Mouse (Mus musculus): ENCODE data around the gene Ccr7.

Ccr7 gene

DNA sequence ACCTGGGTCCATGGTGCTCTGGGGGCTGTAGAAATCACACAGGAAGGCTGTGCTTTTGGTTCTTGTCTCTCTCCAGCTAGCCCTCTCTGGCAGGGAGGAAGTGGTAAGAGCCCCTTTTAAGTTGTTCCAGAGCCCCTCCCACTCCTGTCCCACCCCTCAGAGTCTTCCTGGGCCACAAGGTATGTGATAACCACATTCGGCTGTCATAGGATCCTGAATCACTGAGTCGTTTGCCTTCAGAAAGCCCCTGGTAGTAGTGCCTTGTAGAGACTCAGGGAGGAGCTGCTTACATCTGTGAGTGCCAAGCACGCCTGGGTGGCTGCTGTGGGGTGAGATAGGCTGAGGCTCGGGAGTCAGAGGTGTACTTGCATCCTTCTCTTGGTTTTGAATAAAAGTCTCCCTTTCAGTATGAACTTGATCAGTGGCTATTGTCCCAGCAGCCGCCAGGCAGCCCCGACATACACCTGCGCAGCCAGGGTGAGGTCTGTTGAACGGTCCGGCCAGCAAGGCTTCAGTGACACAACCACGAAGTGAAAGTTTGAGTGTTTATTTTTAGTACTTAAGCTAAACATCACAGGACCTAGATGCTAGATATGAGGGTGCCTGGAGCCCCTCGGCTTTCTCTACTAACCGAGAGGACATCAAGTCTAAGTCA lies at the start of gene Ccr7:
Gene Ccr7, minus strand, starts transcription at position 91 of the 655 bp plus-strand sequence.
- DNase-seq = no peak

DNA sequence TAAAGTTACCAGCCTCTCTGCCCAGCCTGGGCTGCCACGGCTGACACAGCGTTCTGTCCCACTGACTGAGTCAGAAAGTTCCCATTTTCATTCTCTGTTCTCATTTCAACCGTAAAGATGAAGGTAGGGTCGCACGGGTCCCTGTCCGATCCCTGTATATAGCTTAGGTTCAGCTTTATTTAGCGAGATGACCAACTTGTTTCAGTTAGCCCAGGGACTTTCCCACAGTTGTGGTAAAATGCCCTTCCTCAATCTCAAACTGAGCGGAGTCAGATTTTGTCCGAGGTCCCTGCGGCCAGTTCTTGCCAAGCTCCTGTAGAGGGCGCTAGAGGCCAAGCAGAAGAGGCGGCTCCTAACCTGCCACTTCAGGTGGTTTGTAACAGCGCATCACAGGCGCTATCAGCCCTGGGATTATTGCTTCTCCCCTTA lies 34.3 kb upstream of the Ccr7 start:
- DNase-seq = peak; percentile 49

DNA sequence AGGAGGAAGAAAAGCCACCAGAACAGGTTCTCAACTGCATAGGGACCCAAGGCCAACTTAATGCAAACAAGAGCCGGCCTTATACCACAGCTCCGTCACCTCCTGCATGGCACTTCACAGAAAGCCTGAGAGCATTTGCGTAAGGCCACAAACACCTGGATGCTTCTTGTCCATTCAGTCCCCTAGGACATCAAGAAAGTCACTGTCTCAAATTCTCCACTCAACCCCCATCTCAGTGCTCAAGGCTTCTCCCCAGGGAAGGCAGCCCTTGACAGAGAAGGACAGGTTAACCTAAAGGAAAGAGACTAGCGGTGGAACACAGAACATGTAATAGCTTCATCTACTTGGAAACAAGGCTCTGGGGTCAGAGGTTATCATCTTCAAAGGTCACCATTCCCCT lies 32.5 kb upstream of the Ccr7 start:
- no peak for DNase-seq

DNA sequence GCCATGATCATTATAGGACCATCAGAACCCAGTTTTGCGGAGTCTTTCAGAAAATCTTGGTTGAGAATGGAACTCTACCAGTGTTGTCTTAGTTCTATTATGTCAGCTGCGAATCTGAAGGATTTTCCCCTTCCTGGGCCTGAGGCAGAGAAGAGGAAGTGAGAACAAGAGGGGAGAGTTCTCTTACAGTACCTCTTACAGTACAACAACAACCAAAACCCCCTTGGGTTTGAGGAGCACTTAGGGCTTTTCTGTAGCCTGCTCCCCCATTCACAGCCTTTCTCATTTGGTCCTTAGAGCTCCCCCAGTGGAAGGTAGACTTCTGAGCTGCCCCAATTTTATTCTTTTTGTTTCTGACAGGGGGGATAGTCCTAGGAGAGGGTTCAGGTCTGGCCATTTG lies 32.0 kb upstream of the Ccr7 start:
- DNase-seq = no peak

DNA sequence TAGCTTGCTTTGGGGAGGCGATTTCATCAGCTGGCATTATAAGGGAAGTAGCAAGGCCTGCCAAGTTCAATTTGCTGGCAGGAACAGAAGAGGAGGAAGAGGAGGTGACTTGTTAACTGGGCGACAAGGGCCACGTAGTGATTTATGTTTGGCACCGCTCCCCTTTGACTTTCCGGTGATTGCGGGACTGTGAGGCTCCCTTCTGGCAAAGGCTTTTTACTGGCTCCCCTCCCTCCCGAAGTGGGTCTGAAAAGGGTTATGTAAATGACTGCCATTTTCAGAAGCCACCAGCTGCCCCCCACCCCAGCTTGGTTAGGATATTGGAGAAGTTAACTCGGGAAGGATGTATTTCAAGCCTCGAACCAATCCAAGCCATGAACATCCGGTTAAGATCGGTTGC lies 27.7 kb upstream of the Ccr7 start:
- no peak for DNase-seq

DNA sequence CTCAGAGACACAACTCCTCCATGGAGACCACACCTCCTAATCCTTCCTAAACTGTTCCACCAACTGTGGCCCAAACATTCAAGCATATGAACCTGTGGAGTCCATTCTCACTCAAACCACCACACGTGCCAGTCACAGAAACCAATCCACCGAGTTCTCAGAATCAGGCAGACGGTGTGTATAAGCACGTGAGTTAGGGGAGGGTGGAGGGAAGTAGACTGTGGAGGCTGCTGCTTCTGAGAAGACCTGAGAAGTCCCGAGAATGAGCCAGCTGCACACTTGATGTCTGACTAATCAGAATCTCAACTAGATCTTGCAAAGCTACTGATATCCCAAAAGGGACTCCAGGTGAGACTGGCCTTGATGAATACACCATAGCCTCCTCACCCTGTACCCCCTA lies 25.2 kb upstream of the Ccr7 start:
- DNase-seq = no peak

DNA sequence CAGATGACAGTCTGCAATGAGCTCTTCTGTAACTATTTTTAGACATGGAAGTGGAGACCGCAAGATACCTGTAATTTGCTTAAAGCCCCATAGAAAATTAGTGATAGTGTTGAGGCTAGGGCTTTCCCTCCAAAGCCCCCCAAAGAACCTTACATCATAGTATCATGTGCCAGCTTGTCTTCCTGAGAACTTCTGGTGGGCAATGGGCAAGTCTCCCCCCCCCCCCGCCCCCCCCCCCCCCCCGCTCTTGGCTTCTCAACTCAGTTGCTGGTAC lies 23.0 kb upstream of the Ccr7 start:
- no peak for DNase-seq

DNA sequence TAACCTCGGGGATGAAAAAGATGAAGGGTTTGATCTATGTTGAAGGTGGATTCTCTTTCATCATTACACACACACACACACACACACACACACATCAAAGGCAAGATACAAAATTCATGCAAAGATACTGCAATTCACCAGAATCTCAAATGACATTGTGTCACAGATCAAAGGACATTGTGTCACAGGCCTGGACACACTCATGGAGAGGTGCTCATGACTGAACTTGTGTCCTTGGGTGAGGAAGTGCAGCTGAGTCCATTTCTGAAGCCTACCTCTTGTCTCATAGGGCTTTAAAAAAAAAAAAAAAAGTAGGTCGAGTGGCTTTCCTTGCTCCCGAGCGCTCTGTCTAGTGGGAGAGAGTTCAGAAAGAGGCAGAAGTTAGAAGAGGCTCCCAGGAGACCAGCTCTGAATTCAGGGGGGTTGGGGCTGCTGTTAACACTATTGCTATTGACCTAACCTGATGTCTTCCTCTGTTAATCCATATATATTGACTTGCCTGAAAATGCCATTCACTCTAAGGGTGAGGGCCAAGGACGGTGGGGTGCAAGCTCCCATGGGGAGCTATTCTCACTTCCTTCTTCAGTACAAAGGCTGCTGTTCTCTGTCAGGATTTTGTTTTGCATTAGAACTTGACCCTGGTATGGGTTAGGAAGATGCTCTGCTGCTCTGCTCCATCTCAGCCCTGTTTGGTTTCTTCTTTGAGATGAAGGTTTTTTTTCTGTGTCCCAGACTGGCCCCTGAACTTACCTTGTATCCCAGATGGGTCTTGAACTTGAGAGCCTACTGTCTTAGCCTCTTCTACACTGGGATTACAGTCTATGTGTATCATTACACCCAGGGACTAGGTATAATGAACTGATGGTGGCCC lies 22.4 kb upstream of the Ccr7 start:
- DNase-seq = no peak

DNA sequence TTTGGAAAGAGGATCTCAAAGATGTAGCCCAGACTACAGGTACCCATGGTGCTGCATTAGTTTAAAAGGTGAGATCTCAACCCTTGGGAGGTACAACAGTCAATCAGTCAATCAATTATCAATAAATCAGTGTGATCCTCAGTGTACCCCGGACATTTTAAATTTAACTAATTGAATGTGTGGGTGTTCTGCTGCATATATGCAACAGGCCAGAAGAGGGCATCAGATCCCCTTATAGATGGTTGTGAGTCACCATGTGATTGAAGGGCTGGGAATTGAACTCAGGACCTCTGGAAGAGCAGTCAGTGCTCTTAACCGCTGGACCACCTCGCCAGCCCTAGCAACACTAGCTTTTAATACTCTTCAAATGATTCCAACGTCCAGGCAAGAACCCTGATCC lies 17.1 kb upstream of the Ccr7 start:
- DNase-seq = no peak

DNA sequence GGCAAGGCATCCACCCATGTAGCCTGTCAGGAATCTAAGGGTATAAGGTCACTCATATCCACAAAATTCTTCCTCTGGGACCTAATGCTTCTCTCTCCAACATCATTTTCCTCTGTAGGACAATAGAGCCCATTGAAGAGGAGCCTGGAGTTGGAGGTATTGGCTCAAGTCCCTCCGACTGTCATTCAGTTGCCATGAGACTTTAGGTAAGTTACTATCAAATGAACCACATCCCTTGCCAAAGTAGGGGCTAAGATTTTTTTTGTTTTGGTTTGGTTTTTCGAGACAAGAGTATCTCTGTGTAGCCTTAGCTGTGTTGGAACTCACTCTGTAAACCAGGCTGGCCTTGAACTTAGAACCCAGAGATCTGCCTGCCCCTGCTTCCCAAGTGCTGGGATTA lies 16.6 kb upstream of the Ccr7 start:
- no peak for DNase-seq

DNA sequence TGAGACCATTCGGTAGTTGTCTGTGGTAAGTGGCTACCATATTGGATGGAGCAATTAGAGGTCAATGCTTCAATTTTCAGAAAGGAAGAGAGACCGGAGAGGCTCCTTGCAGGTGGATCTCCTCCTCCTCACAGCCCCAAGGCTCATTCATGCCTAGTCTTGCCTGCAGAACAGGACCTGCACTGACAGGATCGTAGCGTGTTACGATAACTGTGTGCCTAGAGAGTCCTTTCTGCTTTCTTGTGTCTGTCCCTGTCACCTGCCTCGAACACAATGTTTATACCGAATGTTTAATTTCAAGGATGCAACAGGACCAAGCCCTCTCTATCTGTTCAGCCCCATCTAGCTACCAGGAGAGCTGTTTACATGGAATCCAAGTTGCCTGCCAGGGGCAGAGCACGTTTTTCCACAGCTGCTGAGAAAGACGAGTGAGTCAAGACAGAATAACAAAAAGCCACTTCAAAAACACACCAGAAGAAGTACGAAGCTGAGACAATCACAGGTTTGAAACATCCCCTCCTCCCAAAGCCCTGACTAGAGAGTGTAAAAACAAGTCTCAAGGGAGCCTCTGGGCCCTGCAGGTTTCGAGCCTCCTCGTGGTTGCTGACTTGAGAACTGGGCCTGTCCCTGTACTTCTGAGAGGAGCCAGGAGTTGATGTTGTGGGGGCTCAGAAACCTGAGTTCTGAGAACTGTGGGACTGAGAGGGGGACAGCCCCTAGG lies 15.8 kb upstream of the Ccr7 start:
- no peak for DNase-seq

DNA sequence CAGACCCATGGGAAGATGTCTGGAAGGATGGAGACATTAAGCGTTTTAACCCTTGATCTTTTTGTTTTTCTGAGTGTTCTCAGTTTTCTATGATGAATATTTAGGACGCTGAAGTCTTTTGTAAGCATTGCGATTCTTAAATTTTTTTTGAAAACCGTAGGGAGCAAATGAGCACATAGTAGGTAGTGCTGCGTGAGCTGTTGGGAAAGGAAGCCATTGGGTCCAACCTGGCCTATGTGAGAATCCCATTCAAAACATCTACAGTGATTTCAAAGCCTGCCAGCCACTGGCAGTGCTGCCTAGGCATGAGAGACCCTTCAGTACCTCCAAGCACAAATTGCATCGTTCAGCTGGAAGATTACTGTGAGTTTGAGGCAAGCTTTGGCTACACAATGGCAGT lies 15.1 kb upstream of the Ccr7 start:
- DNase-seq = no peak

DNA sequence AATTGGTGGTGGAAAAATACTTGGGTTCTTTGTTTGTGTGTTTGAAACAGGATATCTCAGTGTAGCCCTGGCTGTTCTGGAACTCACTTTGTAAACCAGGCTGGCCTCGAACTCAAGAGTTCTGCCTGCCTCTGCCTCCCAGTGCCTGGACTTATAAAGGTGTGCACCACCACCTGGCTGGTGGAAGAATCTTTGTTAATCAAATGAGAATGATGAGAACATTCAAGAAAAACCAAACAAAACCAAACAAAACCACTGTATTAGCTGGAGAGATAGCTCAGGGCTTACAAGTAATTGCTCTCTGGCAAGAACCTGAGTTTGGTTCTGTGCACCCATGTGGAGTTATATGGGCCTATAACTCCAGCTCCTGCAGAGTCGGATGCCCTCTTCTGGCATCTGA lies 14.6 kb upstream of the Ccr7 start:
- no peak for DNase-seq

DNA sequence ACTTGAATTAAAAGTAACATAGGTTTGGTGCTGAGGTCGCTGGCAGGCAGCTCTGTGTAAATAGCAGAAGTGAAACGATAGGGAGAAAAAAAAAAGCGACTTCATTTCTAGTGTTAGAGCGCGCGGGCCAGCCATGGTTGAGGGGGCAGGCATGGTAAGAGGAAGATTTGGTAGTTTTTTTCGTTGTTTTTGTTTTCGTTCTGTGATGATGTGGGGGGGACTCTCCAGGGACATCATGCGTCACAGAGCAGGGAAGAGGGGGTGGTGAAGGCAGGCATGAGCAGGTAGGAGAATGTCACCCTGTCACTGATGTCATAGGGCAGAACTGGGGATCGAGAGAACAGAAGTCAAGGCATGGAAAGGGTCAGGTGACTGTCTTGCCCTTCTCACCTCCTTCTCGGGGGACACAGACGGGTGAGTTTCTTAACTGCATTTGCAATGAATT lies 13.2 kb upstream of the Ccr7 start:
- no peak for DNase-seq

DNA sequence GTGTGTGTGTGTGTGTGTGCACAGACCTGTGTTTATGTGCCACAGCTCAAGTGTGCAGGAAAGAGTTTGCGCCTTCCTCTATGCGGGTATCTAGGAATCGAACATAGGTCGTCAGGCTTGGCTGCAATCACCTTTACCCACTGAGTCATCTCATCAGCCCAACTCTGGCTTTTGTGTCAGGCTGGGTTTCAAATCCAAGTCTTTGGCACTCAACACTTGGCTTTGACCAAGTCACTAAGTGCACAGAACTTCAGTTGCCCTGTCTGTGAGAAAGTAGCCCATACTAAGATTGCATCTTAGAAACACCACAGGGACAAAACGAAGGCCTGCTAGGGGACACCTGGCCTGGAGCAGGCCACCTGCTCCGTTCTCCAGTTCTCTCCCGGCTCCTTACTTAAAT lies 12.7 kb upstream of the Ccr7 start:
- DNase-seq = no peak

DNA sequence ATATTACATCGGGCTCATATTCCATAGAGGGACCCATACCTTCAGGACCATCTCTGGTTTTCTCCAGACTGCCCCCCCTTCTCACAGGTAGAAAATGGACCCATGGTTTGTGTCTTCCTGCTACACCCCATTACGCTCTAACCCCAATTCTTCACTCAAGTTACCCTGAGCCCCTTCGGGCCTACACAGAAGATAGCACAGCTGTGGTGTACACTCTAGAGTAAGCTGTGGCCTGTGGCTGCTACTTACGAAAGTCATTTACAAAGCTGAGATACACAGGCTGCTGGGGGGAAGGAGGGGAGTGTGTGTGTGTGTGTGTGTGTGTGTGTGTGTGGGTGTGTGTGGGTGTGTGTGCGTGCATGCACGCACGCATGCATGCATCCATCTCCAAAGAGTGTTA lies 11.4 kb upstream of the Ccr7 start:
- DNase-seq = no peak

DNA sequence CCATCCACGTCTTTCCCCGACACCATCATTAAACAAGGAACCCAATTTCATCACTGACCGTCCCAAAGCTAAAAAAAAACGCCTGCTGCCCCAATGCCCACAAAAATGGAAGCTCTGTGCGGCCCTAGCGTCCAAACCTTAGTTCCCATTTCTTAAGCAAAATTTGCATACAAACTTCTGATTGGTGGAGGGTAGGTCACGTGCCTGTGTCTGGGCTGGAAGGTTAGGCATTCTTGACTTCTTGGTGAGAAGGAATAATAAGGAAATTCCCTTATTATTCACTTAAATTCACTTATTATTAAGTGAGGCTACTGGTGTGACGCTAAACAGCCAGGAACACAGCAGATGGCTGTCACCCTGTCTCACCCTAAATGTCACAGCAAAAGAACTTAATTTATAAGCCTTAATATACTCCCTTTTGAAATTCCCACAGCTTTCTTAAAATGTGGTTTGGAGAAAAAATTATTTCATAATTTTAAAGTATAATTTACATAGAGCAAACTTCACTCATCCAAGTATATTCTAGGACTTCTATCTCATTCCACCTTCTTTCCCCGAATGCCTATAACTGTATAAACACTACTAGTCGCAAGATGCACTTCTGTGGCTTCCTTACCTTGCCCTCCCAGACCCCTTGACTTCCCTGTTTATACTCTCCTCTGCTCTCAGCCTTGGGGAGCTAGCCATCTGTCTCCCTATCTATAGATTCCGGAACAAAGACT lies 10.3 kb upstream of the Ccr7 start:
- no peak for DNase-seq

DNA sequence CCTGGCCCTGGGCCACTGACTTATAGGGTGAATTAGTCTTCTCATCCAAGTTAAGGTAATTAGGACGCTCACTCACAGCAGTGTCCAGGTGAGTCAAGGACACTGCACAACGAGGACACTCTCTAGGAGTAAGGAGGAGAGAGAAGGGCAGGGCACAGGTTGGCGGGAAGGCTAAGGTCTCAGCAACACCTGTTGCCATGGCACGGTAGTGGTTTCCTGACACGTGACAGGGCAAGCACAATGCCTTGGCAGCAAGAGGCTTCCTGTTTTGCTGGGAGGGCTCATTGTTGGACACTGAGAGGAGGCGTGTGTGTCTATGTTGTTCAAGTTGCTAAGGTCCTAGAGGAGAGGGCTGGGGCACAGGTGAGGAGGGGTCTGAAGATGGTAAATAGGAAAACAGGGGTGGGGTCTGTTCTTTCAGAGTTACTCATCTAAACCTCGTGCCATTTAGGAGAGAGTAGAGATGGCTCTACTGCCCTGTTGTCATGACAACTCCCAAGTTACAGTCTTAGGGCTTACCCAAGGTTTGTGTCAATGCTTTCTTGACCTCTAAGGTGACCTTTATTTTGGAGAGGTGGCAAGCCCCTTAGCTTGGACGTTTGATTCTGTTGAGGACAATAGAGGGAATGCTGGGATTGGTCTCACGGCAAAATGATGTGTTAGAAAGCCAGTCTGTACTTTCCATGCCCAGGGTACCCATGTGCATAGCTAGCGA lies 8.3 kb upstream of the Ccr7 start:
- no peak for DNase-seq

DNA sequence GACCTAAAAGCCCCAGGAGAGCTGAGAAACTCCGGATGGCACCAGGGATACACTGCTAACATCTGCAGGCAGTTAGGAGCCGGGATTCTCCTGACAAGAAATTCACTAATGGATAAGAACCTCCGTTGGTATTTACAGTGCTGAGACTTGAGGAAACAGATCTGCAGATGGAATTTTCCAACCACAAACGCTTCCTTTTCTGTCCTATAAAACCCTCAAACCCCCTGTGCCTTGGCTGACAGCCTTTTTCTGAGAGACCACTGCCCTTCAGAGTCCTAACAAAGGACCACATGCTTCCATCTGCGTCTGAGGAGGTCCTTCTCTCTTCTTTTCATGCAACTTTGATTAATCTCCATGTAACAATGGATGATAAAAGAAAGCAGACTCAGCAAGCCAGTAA lies 6.8 kb upstream of the Ccr7 start:
- no peak for DNase-seq

DNA sequence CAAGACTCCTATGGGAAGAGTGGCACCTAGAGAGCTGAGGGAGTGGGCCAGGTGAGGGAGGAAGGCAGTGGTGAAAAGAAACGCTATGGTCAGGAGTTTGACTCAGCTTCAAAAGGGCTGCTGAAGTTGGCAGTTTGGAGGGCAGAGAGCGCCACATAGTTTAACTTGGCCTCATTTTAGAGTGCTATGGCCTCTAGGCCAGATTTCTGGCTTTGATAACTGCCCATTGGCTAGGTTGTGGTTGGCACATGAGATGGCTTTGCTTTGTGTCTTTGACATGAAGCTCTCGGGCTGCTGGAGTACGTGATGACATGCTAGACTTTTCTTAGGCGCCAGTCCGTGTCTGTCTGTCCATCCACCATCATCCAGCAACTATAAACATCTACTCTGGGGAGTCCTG lies 5.4 kb upstream of the Ccr7 start:
- DNase-seq = no peak

DNA sequence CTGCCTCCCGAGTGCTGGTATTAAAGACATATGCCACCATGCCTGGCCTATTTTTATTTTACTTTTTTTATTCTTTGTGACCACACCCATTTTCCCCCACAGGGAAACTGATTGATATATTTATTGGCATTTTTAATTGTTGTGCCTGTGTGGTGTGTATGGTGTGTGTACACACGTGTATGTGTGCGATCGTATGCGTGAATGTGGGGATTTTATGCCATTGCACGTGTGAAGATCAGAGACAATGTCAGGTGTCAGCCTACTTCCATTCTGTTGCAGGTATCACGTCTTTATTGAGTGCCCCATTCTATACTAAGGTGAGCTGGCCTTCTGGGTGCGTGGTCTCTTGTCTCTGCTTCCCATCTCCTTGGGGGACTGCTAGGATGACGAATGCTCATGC lies 940 bp upstream of the Ccr7 start:
- DNase-seq = no peak
